Mouse (Mus musculus) lung, adult 2 months (tissue): ENCODE measurements around the gene Gm10160.

ENCODE experiments used
- CTCF ChIP-seq: fragments of 200-500 bp; IDR thresholded peaks from 2 replicates; pipeline ENCODE4 v1.5.1; 2011; ENCODE audit warnings: mild to moderate bottlenecking, low read length, control low read depth; ENCODE audit not compliant: insufficient read depth
- POLR2A ChIP-seq: fragments of 200-500 bp; IDR thresholded peaks from 2 replicates; pipeline ENCODE4 v1.6.1; 2011; ENCODE audit warnings: low read depth, mild to moderate bottlenecking, control low read depth, low read length, borderline replicate concordance; ENCODE audit errors: extremely low read depth

DNA sequence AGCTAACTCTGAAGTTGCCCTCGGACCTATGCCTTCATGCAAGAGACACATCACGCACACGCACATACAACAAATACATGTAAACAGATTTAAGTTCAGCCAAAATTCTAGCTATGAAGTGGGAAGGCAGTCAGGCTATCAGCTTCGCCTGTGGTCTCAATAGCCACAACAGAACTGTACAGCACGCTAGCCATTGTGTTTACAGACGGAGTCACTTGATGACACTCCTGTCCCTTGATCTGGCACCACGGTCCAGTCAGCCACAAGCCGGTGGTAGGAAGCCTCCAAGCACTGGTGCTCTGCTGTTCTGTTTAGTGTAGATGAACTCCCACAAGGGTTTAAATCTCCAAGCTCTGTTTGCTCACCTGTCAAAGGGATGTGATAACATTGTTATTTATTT, 9.6 kb downstream of the Gm10160 start:
- TF ChIP-seq CTCF (no peak), POLR2A (no peak)
